Mouse (Mus musculus) 416B (cell line): ENCODE measurements around the gene Tmem247.

Source experiments
- DNase-seq: peaks from one replicate; pipeline ENCODE4 v3.0.0; 2011; ENCODE audit warnings: low read depth

Tmem247 gene

DNA sequence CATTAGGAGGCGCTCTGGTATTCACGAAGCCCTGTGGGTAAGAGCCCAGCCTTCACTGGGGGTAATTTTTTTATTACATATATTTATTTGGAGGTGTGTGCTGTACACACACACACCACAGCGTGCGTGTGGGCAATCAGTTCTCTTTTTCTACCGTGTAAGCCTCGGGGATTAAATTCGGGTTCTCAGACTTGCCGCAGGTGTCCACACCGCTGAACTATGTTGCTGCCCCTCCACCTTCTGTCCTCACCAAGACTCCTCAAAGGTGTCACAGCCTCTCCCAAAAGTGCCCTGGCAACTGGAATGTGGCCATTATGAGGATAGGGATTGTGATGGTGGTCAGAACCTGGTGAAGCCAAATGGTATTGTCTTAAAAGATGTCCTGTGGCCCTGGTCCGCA is at the start of gene Tmem247:
TSS of gene Tmem247 (plus strand) at position 301 of the 400 bp plus-strand sequence.
- no peak for DNase-seq

- no peak for DNase-seq
These were observed 46.6 kb upstream of the Tmem247 start for GRCm38 (mm10) chr17:86870586-86870985.

- peak; percentile 1 for DNase-seq
These were observed 44.5 kb upstream of the Tmem247 start for GRCm38 (mm10) chr17:86872643-86873042.

- DNase-seq, result no peak
These were observed 40.2 kb upstream of the Tmem247 start for GRCm38 (mm10) chr17:86876940-86877339.

DNA sequence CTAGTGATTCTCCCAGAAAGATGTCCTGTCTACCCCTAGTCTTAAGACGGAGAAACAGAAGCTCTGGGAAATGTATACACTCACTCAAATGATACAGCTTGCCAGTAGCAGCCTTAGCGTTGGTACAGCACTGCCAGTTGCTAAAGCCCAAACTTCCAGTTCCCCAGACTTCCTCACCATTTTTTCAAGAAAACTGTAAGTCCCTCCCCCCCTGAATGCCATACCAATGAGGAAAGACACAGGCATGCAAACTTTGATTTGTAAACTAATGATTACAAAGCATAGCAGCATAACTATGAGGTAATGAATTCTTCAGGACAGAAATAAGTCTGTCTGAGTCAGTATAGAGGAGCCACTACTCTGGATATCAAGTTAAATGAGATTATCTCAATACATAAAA is 39.4 kb upstream of the Tmem247 start:
- DNase-seq, result no peak

GRCm38 (mm10) chr17:86880056-86880455 is 37.1 kb upstream of the Tmem247 start:
- DNase-seq, result no peak

DNA sequence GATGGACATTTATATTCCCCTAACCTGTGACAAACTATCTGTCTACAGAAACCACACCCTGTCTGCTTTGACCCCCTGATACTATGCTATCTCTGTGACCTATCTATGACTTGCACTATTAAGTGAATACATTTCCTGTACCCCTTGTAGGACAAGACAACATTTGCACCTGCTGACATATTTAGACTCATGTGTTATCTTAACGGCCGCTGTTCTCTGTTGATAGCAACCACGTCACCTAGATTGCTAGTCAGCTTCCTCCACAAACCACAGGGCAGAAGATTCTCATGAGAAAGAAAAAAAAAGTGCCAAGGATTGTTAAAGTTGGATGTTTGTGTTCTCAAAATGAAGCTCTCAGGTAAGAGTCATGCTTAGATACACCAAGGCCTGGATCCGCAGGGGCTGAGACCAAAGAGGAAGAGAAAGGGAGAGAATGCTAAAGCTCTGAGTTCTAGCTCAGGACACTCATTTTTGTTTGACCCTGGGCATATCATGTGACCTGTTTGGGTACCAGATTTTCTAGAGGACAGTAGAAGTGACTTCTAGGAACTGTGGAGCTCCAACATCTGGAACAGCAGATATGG is 36.6 kb upstream of the Tmem247 start:
- DNase-seq, result peak; percentile 46

DNA sequence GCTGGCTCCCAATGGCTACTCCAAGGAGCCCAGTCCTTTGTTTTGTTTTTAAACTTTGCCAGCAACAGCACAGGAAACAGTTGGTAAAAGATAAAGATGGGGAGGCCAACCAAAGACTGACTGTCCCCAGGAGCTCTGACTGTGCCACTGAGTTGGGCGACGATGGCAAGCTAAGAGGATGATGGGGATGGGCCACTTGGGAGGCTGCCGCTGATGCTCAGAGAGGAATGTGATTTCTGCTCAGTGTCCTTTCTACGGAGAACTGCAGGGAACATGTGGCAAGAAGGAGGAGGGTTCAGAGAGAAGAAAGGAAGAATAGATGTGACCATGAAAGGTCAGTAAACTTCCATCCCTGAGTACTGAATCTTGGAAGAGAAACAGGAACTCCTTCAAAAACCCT is 22.0 kb upstream of the Tmem247 start:
- DNase-seq, result no peak

- no peak for DNase-seq
These were observed 19.5 kb upstream of the Tmem247 start for GRCm38 (mm10) chr17:86897486-86898165.

GRCm38 (mm10) chr17:86899821-86900220 is 17.3 kb upstream of the Tmem247 start:
- no peak for DNase-seq

GRCm38 (mm10) chr17:86900564-86900963 is 16.6 kb upstream of the Tmem247 start:
- no peak for DNase-seq

GRCm38 (mm10) chr17:86902399-86903067 is 14.6 kb upstream of the Tmem247 start:
- DNase-seq, result no peak

- peak; percentile 70 for DNase-seq
These were observed 13.6 kb upstream of the Tmem247 start for GRCm38 (mm10) chr17:86903596-86903995.

DNA sequence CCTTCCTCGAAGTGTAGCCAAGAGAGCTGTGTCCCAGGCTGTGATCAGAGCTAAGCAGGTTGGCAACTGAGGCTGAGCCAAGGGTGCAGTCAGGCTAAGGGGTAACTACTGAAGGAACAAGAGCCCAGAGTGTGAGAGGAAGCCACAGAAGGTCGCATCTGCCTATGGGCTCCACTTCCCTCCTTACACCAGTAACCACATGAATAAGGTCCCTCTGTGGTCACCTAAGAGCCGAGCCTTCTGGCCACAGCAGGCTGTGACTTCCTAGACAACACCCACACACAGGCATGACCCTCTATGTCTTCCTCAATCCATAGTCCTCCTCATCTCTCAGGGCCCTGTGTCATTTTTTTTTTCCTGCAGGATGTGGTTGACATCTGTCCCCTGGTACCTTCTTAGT is 12.9 kb upstream of the Tmem247 start:
- DNase-seq, result peak; percentile 81

DNA sequence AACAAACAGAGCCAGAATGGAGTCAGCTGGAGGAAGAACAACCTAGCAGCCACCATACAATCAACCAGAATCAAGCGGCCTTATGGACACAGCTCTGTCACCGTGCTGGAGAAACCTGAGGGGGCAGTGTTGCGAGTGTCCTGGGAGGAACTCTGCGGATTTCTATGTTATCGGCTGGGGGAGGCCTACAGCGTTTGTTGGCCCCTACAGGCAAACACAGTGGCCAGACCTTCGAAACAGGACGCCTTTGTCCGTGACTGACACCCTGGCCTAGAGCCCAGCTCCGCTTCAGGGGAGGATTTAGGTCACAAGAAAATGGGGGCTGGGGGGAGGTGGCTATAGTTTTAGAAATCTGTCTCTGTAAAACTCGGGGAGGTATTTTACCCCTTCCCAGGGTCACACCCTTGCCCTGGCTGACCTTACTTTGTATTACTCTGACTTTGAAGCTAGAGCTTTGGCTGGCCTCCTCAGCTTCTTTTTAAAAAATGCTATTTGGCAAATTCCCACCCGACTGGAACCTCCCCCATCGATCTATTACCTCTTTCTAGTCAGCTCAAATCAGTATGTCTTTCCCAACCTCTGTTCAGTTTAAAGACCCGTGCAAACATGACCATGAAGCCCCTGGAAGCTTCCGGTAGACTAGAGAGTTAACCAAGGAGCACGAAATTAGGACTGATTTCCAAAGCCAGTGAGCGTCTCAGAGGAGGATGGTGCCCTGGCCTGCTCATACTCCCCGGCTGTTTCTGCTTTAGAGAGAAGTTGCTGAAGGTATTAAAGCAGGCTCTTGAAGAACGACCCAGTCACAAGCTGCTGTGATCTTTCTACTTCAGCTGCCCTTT is 11.6 kb upstream of the Tmem247 start:
- DNase-seq, result peak; percentile 20

DNA sequence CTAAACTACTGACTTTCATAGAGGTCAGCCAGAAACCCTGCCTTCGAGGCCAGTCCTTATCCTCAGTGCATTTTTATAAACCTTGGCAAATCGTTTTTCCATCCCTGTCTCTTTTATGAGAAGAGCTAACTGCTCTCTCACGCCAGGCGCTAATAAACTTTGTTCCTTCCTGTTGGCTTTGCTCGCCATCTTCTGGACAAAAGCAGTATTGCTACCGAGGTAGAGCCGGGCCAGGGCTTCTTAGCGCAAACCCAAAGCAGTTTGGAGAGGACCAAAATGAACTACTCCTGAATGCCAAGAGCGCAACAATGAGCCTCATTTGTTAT is 11.0 kb upstream of the Tmem247 start:
- peak; percentile 69 for DNase-seq

GRCm38 (mm10) chr17:86906601-86907000 is 10.5 kb upstream of the Tmem247 start:
- no peak for DNase-seq

DNA sequence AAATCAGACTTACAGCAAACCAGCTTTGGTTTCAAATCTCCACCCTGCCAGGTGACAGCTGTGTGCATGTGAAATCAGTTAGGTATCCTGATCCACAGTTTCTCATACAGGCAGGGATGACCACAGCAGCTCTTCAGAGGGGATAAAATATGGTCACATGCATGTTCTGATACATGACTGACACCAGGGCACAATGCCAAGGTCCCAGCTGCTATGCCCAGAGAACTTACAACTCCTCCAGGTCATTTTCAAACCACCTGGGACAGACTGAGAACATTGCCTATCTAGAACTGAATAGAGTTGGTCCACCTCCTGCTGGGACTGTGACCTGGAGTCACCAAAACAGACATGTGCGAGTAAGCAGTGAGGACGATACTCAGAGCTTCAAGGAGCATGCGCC is 10.1 kb upstream of the Tmem247 start:
- DNase-seq, result no peak

GRCm38 (mm10) chr17:86908316-86908715 is 8.8 kb upstream of the Tmem247 start:
- DNase-seq, result no peak

GRCm38 (mm10) chr17:86909733-86910495 is 7.2 kb upstream of the Tmem247 start:
- peak; percentile 31 for DNase-seq

- no peak for DNase-seq
These were observed 5.9 kb upstream of the Tmem247 start for GRCm38 (mm10) chr17:86911261-86911660.
